Mouse (Mus musculus): ENCODE results near the gene Atp6v0e. TPM values are rescaled to one million over a fixed set of nuclear protein-coding genes. Genes with fewer than 3 reads are reported as not detected.
A peak's percentile ranks its signal among the peaks of the same experiment; 100 is the strongest.

Atp6v0e gene
- polyA plus RNA-seq, 1 experiment, result 87.2 TPM

DNA sequence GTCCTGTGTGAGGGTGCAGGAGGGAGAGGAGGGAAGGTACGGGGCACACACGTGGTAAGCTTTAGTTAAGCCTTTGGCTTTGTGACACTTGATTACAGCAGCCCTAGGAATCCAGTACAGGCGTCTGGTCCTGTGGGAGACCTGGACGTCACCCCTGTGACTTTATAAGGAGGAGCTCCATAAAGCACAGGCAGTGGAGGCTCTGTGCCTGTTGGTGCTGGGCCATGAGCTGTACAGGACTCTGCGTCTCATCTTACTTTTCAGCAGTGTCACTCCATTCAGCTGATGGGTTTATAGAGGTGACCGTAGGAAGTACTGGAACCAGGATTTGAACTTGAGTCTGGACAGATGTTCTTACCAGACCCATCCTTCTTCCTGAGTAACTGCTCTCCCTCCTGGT, 39.0 kb upstream of the Atp6v0e start:
- TF ChIP-seq POLR2A (IDR thresholded peaks at IDR 0.05; ENCODE audit: extremely low read depth, insufficient read depth, low read length), result no peak
- no peak for TF ChIP-seq CTCF (IDR thresholded peaks at IDR 0.05; ENCODE audit: extremely low read depth, insufficient read depth, low read length)
- no peak overlapping the region for H3K4me3 ChIP-seq (ENCODE audit: insufficient read depth, low read length)
- peaks cover 9% of the 10 kb centered on the region for H3K4me1 ChIP-seq (ENCODE audit: control insufficient read depth, insufficient read depth, low read length)
- H3K27ac ChIP-seq (ENCODE audit: insufficient read depth, low read length), result no peak overlapping the region

DNA sequence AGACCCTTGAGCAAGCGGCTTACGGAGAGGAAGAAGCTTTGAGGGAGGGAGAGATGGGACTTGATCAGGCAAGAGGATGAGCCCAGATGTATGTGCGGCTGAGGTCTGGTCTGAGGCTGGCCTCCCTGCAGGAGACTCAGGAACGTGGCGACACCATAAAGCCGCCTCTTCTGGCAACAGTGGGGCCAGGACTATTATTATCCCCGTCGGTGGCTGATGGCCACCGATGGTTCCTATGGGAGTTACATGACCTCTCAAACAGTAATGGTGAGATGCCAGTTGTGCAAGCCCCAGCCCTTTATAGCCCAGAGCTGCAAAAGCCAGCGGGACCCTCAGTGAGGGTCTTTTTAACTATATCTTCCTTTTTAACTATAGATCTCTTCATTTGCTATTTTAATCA, 38.0 kb upstream of the Atp6v0e start:
- H3K4me3 ChIP-seq (ENCODE audit: insufficient read depth, low read length), result no peak overlapping the region
- H3K27ac ChIP-seq (ENCODE audit: insufficient read depth, low read length), result no peak overlapping the region
- peaks cover 9% of the 10 kb centered on the region for H3K4me1 ChIP-seq (ENCODE audit: control insufficient read depth, insufficient read depth, low read length)
- TF ChIP-seq CTCF (IDR thresholded peaks at IDR 0.05; ENCODE audit: extremely low read depth, insufficient read depth, low read length) (no peak), POLR2A (IDR thresholded peaks at IDR 0.05; ENCODE audit: extremely low read depth, insufficient read depth, low read length) (no peak)

GRCm38 (mm10) chr17:26625521-26626010, 37.5 kb upstream of the Atp6v0e start:
- no peak for TF ChIP-seq CTCF (IDR thresholded peaks at IDR 0.05; ENCODE audit: extremely low read depth, insufficient read depth, low read length)
- TF ChIP-seq POLR2A (IDR thresholded peaks at IDR 0.05; ENCODE audit: extremely low read depth, insufficient read depth, low read length), result no peak
- Histone ChIP-seq H3K27ac (ENCODE audit: insufficient read depth, low read length) (no peak overlapping the region), H3K4me3 (ENCODE audit: insufficient read depth, low read length) (no peak overlapping the region), H3K4me1 (ENCODE audit: control insufficient read depth, insufficient read depth, low read length) (peaks cover 7% of the 10 kb centered on the region)

DNA sequence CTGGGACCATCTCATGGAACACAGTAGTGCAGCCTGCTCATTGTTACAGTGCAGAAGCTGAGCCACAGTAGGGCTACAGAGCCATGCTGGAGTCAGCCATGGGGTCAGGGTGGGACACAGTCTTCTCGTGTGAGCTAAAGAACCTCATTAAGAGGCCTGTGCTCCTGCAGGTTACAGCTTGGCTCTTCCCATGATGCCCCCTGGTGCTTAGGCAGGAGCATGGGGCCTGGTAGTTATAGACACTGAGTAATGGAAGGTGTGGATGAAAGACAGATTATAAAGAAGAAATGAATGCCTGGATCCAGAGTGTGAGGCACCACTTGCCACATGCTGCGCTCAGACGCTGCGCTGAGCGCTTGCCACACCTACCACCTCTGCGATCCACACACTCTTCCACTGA, 34.6 kb upstream of the Atp6v0e start:
- H3K4me1 ChIP-seq (ENCODE audit: control insufficient read depth, insufficient read depth, low read length), result peaks cover 9% of the 10 kb centered on the region
- 0 out of 2 replicates have a peak, but pooled peaks have one; percentile 22 for TF ChIP-seq CTCF (IDR thresholded peaks at IDR 0.05; ENCODE audit: extremely low read depth, insufficient read depth, low read length)
- no peak for TF ChIP-seq POLR2A (IDR thresholded peaks at IDR 0.05; ENCODE audit: extremely low read depth, insufficient read depth, low read length)
- H3K4me3 ChIP-seq (ENCODE audit: insufficient read depth, low read length), result no peak overlapping the region
- no peak overlapping the region for H3K27ac ChIP-seq (ENCODE audit: insufficient read depth, low read length)

- Histone ChIP-seq H3K4me1 (ENCODE audit: control insufficient read depth, insufficient read depth, low read length) (peaks cover 9% of the 10 kb centered on the region), H3K27ac (ENCODE audit: insufficient read depth, low read length) (no peak overlapping the region), H3K4me3 (ENCODE audit: insufficient read depth, low read length) (no peak overlapping the region)
- TF ChIP-seq CTCF (IDR thresholded peaks at IDR 0.05; ENCODE audit: extremely low read depth, insufficient read depth, low read length) (no peak), POLR2A (IDR thresholded peaks at IDR 0.05; ENCODE audit: extremely low read depth, insufficient read depth, low read length) (no peak)
These were observed 34.1 kb upstream of the Atp6v0e start for GRCm38 (mm10) chr17:26628936-26629335.

GRCm38 (mm10) chr17:26631811-26632327, 31.2 kb upstream of the Atp6v0e start:
- TF ChIP-seq POLR2A (IDR thresholded peaks at IDR 0.05; ENCODE audit: extremely low read depth, insufficient read depth, low read length), result 0 out of 2 replicates have a peak, but pooled peaks have one; percentile 2
- TF ChIP-seq CTCF (IDR thresholded peaks at IDR 0.05; ENCODE audit: extremely low read depth, insufficient read depth, low read length), result no peak
- Histone ChIP-seq H3K4me3 (ENCODE audit: insufficient read depth, low read length) (no peak overlapping the region), H3K27ac (ENCODE audit: insufficient read depth, low read length) (peak overlapping the region; percentile 59; the same call in 1 of the 2 replicates), H3K4me1 (ENCODE audit: control insufficient read depth, insufficient read depth, low read length) (peaks cover 11% of the 10 kb centered on the region)

GRCm38 (mm10) chr17:26633186-26633585, 29.8 kb upstream of the Atp6v0e start:
- TF ChIP-seq CTCF (IDR thresholded peaks at IDR 0.05; ENCODE audit: extremely low read depth, insufficient read depth, low read length), result no peak
- no peak for TF ChIP-seq POLR2A (IDR thresholded peaks at IDR 0.05; ENCODE audit: extremely low read depth, insufficient read depth, low read length)
- H3K27ac ChIP-seq (ENCODE audit: insufficient read depth, low read length), result 0 out of 2 replicates have a peak overlapping the region, but pooled peaks have one; percentile 13
- peaks cover 11% of the 10 kb centered on the region for H3K4me1 ChIP-seq (ENCODE audit: control insufficient read depth, insufficient read depth, low read length)
- H3K4me3 ChIP-seq (ENCODE audit: insufficient read depth, low read length), result no peak overlapping the region

GRCm38 (mm10) chr17:26633926-26634325, 29.1 kb upstream of the Atp6v0e start:
- H3K27ac ChIP-seq (ENCODE audit: insufficient read depth, low read length), result no peak overlapping the region
- TF ChIP-seq CTCF (IDR thresholded peaks at IDR 0.05; ENCODE audit: extremely low read depth, insufficient read depth, low read length) (no peak), POLR2A (IDR thresholded peaks at IDR 0.05; ENCODE audit: extremely low read depth, insufficient read depth, low read length) (no peak)
- peaks cover 13% of the 10 kb centered on the region for H3K4me1 ChIP-seq (ENCODE audit: control insufficient read depth, insufficient read depth, low read length)
- H3K4me3 ChIP-seq (ENCODE audit: insufficient read depth, low read length), result no peak overlapping the region

- TF ChIP-seq CTCF (IDR thresholded peaks at IDR 0.05; ENCODE audit: extremely low read depth, insufficient read depth, low read length) (no peak), POLR2A (IDR thresholded peaks at IDR 0.05; ENCODE audit: extremely low read depth, insufficient read depth, low read length) (no peak)
- H3K4me1 ChIP-seq (ENCODE audit: control insufficient read depth, insufficient read depth, low read length), result peaks cover 13% of the 10 kb centered on the region
- no peak overlapping the region for H3K4me3 ChIP-seq (ENCODE audit: insufficient read depth, low read length)
- H3K27ac ChIP-seq (ENCODE audit: insufficient read depth, low read length), result no peak overlapping the region
These were observed 28.5 kb upstream of the Atp6v0e start for GRCm38 (mm10) chr17:26634539-26634938.

DNA sequence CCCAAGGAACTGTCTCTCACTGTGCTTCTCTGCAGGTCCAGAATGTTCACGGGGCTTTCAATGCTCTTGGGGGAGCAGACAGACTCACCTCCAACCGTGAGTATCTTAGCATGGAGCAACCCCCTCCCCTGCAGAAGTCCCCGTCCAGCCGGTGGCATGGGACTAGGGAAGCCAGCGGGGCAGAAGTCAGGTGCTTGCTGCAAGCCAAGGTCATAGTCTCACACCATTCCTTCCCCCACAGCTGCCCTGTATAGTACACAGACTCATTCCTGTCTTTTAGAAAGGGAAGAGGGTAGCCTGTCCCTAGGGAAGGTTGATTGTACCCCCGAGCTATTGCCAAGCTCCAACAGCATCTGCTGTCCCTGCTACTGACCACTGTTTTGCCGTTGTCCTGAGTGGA, 27.1 kb upstream of the Atp6v0e start:
- Histone ChIP-seq H3K27ac (ENCODE audit: insufficient read depth, low read length) (no peak overlapping the region), H3K4me3 (ENCODE audit: insufficient read depth, low read length) (no peak overlapping the region), H3K4me1 (ENCODE audit: control insufficient read depth, insufficient read depth, low read length) (peaks cover 13% of the 10 kb centered on the region)
- TF ChIP-seq POLR2A (IDR thresholded peaks at IDR 0.05; ENCODE audit: extremely low read depth, insufficient read depth, low read length), result no peak
- no peak for TF ChIP-seq CTCF (IDR thresholded peaks at IDR 0.05; ENCODE audit: extremely low read depth, insufficient read depth, low read length)
